Mouse (Mus musculus) heart, postnatal 14 days (tissue): ENCODE measurements around the gene Pcbp4. TPM values are rescaled to one million over a fixed set of nuclear protein-coding genes. Genes with fewer than 3 reads are reported as not detected.

ENCODE experiments used
- DNase-seq, 2 experiments: peaks; one replicate each; pipeline ENCODE4 v3.0.0; 2021 to 2022
- intact Hi-C: fragments of 180-260 bp; cut with DNase I; formaldehyde crosslinking; loops from one replicate; pipeline ENCODE4 v1.15.1; 2025
- total RNA-seq, 2 experiments: library from RNA; stranded (reverse); gene quantifications; 2 replicates each; pipeline ENCODE4 v1.2.3; 2021

The Pcbp4 gene
- total RNA-seq, 2 experiments from 2014 or later: 62.4 to 68.8 TPM

GRCm38 (mm10) chr9:106461641-106462429 lies 8.7 kb downstream of the Pcbp4 start:
- DNase-seq: no peak
- intact Hi-C loops: no loop called here

DNA sequence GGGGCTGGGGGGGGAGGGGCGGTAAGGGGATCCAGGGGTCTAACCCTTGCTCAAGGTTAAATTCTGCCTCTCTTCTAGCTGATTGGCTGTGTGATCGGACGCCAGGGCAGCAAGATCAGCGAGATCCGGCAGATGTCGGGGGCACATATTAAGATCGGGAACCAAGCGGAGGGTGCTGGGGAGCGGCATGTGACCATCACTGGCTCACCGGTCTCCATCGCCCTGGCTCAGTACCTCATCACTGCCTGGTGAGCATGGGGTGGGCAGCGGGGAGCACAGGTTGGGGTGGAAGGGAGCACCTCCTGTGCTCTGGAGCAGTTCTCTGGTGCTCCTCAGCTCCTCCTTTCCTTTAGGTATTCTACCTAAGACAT lies 9.3 kb downstream of the Pcbp4 start:
- DNase-seq: no peak
- intact Hi-C loops: no loop called here

DNA sequence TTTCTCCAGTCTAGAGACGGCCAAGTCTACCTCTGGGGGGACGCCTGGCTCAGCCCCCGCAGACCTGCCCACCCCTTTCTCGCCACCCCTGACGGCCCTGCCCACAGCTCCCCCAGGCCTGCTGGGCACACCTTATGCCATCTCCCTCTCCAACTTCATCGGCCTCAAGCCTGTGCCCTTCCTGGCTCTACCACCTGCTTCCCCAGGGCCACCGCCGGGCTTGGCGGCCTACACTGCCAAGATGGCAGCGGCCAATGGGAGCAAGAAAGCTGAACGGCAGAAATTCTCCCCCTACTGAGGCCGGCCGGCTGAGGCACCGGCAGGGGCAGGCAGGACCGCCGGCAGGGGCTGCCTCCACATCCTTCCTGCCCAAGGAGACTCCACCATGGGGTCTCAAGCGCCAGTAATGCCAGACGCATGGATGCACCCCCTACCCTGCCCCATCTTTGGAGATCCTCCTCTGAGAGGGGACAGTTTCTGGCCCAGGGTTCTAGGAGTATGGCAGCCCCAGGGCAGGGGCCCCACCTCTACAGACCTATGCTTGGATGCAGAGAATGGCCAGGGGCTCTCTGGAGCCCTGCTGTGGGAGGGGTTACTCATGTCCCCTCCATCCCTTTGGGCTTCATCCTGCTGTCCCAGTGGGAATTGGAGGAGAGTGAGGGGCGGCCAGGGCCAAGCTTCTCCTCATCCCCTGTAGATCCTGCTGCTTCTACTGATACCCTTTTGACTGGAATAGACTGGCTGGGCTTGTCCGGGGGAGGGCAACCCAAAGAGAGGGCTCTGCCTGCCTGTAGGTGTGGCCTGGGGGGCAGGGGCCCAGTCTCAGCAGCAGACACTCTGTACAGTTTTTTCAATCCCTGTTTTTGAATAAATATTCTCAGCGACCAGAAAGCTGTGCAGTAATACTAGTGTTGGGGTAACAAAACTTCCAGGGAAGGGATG lies 10.3 kb downstream of the Pcbp4 start:
- intact Hi-C loops: no loop called here
- DNase-seq: no peak

GRCm38 (mm10) chr9:106464751-106465541 lies 11.9 kb downstream of the Pcbp4 start:
- intact Hi-C loops: no loop called here
- peak; percentile 71 to 73 for DNase-seq

- intact Hi-C loops: no loop called here
- no peak for DNase-seq
These were observed 12.6 kb downstream of the Pcbp4 start, which contains the start of gene Gpr62 for GRCm38 (mm10) chr9:106465571-106466200. TSS of gene Gpr62 (minus strand) at chr9:106465938.

DNA sequence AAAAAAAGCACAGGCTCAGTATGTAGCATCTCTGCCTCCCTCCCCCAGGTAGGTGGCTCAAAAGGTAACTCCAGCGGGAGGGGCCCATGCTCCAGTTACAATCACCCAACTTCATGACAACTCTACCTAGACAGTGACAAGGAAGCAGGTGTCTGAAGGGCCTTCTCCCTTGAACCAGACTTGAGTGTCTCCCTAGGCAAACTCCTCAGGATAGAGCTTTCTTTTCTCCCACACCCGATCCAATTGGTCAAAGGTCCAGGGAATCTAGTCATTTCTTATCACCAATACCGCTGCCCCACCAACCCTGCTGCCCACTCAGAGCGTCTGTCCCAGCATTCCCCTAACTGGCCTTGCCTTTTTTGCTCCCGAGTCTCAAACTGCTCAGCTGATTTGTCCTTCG lies 13.6 kb downstream of the Pcbp4 start:
- intact Hi-C loops: no loop called here
- DNase-seq: no peak

DNA sequence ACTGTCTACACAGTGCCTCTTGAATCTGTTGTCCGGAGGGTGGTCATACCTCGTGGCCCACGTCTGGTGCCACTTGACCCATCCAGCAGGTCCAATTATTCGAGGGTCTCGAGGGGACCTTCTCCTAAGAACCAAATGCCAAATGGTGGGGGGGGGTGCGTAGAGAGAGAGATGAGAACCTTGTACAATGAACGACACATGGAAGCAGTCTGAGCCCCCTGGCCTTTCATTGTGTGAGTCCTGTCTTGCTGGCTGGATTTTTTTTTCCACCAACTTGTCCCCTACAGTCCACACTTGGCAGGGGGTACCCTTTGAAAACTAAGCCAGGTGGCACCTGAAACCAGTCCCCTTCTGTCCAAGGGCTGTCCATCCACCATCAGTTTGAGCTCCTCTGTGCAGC lies 14.7 kb downstream of the Pcbp4 start:
- intact Hi-C loops: no loop called here
- DNase-seq: no peak

DNA sequence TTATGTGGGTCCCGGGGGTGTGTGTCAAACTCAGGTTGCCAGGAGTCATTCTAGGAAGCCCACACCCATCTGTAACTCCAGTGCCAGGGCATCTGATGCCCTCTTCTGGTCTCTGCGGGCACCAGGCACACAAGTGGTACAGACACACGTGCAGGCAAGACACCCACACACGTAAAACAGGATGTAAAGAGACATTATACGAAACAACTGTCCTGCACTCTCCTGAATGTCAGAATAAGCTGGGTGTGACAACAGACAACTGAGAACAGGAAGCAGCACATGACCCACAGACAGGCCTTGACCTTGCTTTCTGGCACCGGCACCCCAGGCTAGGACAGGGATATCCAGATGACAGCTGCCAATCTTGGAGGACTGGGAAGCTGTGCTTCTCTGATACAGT lies 16.2 kb downstream of the Pcbp4 start:
- intact Hi-C loops: no loop called here

GRCm38 (mm10) chr9:106469776-106470175 lies 16.7 kb downstream of the Pcbp4 start:
- DNase-seq: no peak
- intact Hi-C loops: no loop called here

More for the DNA sequence above, 16.2 kb downstream of the Pcbp4 start:
- DNase-seq: no peak

GRCm38 (mm10) chr9:106470991-106471750 lies 18.1 kb downstream of the Pcbp4 start:
- intact Hi-C loops: no loop called here
- DNase-seq: peak; percentile 1 to 2

- intact Hi-C loops: no loop called here
- peak; percentile 71 to 72 for DNase-seq
These were observed 18.8 kb downstream of the Pcbp4 start for GRCm38 (mm10) chr9:106471892-106472291.

DNA sequence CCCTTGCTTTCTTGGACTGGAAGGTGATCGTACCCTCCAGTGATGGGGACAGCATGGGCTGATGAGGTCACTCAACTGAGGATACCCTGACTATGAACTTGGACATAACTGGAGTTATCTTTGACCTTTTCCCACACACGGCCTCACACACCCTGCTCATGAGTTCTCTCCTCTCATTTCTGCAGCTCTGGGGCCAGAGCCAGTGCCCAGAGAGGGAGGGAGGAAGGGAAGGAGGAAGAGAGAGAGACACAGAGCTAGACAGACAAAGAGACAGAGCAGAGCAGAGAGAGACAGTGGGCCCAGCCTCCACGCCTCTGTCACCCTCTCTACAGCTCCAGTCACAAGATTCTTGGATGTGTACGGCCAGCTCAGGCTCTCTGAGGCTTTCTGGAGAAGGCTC lies 19.2 kb downstream of the Pcbp4 start:
- intact Hi-C loops: no loop called here
- peak; percentile 17 to 22 for DNase-seq

GRCm38 (mm10) chr9:106473081-106473752 lies 20.1 kb downstream of the Pcbp4 start:
- intact Hi-C loops: no loop called here
- peak; percentile 4 to 5 for DNase-seq

DNA sequence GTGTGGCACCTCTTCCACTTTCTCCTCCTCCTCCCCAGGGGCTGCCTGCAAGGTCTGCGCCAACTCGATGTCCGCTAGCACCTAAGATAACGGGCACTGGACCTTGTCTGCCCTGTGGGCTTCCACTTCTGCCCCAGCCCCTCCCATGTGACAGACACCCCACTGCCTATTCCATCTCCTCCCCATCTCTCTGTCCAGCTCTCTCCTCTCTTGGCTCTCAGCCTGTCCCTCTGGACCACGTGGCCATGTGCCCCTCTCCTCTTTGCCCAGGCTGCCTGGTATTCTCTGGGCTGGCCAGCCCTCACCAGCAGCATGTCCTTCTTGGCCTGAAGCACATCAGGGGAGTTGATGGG lies 20.6 kb downstream of the Pcbp4 start:
- DNase-seq: peak; percentile 3 to 5
- intact Hi-C loops: loop anchor here (2.0 kb wide), 1 partner anchor 45 kb away; the partner anchor contains the start of gene Rpl29

DNA sequence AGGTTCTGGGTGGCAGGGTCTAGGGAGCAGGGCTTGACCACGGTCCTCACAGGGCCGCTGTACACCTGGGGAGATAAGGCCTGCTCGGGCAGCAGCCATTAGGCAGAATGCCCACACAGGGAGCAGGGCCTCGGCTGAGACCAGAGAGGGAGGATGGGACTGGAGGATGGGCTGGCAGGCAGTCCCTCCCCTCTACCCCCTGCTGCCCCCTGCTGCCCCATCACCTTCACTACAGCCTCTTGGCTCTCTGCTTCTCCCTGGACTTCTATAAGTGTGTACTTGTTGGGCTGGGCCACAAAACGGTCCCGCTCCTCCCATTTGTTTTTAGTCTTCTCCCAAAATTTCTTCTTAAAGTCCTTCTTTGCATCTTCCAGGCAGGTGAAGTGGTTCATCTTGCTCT lies 21.4 kb downstream of the Pcbp4 start:
- DNase-seq: peak; percentile 75 to 81

GRCm38 (mm10) chr9:106475046-106475445 lies 22.0 kb downstream of the Pcbp4 start:
- intact Hi-C loops: loop anchor here (2.0 to 5.0 kb wide), 3 partner anchors 46 to 168 kb away; partner anchors contain the start of genes Dusp7 and Rpl29
- peak; percentile 48 to 56 for DNase-seq

More for the DNA sequence above, 21.4 kb downstream of the Pcbp4 start:
- intact Hi-C loops: loop anchor here (2.0 kb wide), 1 partner anchor 46 kb away; the partner anchor contains the start of gene Rpl29

GRCm38 (mm10) chr9:106475663-106476001 lies 22.5 kb downstream of the Pcbp4 start, which contains the start of gene Rrp9:
TSS of gene Rrp9 (plus strand) at chr9:106475963.
- intact Hi-C loops: loop anchor here (1.0 to 5.0 kb wide), 5 partner anchors 27 to 187 kb away; partner anchors contain the start of genes Dusp7 and Rpl29

More at GRCm38 (mm10) chr9:106475663-106476001, 22.5 kb downstream of the Pcbp4 start, which contains the start of gene Rrp9:
- no peak for DNase-seq
